Mouse (Mus musculus): Measurements from ENCODE around the gene Acvr1. TPM values are rescaled to one million over a fixed set of nuclear protein-coding genes. Genes with fewer than 3 reads are reported as not detected.

The Acvr1 gene
- total and polyA plus RNA-seq, 3 experiments = 0.11 TPM; not detected in 2

DNA sequence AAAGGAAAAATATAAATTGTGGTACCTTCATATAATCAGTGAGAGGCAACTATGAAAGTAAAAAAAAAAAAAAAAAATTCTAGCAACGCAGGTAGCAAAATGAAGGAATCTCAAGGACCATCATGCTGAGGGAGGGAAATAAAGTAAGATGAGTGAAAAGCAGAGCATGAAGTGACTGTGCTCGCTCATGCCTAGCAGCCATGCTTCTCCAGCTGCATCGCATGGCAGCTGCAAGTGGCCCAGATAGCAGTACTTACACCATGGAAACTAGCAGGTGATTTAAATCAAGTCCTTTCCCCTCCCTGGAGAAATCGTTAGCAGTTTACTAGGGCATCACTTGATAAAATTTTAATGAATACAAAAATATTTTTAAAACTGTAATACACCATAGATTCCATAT lies 34.4 kb upstream of the Acvr1 start:
- Histone ChIP-seq H3K4me1 (ENCODE audit: insufficient read depth, low read depth, low read length) (no peaks in the 10 kb centered on the region), H3K4me3 (ENCODE audit: low read depth, low read length) (no peak overlapping the region), H3K9me3 (replicated peaks) (peaks cover 46% of the 10 kb centered on the region), H3K36me3 (replicated peaks) (no peaks in the 10 kb centered on the region), H3K27me3 (ENCODE audit: insufficient read depth, low read length) (no peaks in the 10 kb centered on the region)
- no peak for ATAC-seq (ENCODE audit: extremely low read depth, insufficient number of reproducible peaks, low FRiP score, poor library complexity, severe bottlenecking)
- DNase-seq (ENCODE audit: low spot score) = no peak
- TF ChIP-seq GATA2 (IDR thresholded peaks at IDR 0.05; ENCODE audit: borderline replicate concordance, low read depth, low read length) (no peak), POLR2AphosphoS5 (IDR thresholded peaks at IDR 0.05; ENCODE audit: insufficient replicate concordance, low read depth, low read length) (no peak), TAL1 (conservative IDR thresholded peaks at IDR 0.05; ENCODE audit: low read depth, low read length) (no peak), GATA1 (IDR thresholded peaks at IDR 0.05; ENCODE audit: borderline replicate concordance, low read length) (no peak), CTCF (IDR thresholded peaks at IDR 0.05; ENCODE audit: low read depth, low read length) (no peak)

DNA sequence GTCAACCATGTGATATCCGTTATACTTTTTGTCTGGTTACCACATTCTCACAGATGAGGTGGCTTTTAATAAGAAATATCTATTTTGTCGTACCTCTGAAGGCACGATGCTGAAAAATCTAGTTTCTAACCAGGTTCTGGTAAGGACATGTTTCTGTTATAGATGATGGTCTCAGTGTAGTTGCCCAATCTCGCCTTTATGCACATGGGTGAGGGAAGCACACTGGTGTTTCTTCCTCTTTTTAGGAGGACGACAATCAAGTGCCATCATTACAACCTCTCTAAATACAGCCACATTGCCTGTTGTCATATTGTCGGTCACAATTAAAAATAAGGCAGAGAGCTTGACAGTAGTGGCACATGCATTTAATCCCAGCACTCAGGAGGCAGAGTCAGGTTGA lies 32.7 kb upstream of the Acvr1 start:
- Histone ChIP-seq H3K9me3 (replicated peaks) (peaks cover 53% of the 10 kb centered on the region), H3K4me3 (ENCODE audit: low read depth, low read length) (no peak overlapping the region), H3K36me3 (replicated peaks) (no peaks in the 10 kb centered on the region), H3K4me1 (ENCODE audit: insufficient read depth, low read depth, low read length) (no peaks in the 10 kb centered on the region), H3K27me3 (ENCODE audit: insufficient read depth, low read length) (no peaks in the 10 kb centered on the region)
- TF ChIP-seq GATA2 (IDR thresholded peaks at IDR 0.05; ENCODE audit: borderline replicate concordance, low read depth, low read length) (no peak), POLR2AphosphoS5 (IDR thresholded peaks at IDR 0.05; ENCODE audit: insufficient replicate concordance, low read depth, low read length) (no peak), TAL1 (conservative IDR thresholded peaks at IDR 0.05; ENCODE audit: low read depth, low read length) (no peak), GATA1 (IDR thresholded peaks at IDR 0.05; ENCODE audit: borderline replicate concordance, low read length) (no peak), CTCF (IDR thresholded peaks at IDR 0.05; ENCODE audit: low read depth, low read length) (no peak)
- ATAC-seq (ENCODE audit: extremely low read depth, insufficient number of reproducible peaks, low FRiP score, poor library complexity, severe bottlenecking) (no peak), DNase-seq (ENCODE audit: low spot score) (no peak)

DNA sequence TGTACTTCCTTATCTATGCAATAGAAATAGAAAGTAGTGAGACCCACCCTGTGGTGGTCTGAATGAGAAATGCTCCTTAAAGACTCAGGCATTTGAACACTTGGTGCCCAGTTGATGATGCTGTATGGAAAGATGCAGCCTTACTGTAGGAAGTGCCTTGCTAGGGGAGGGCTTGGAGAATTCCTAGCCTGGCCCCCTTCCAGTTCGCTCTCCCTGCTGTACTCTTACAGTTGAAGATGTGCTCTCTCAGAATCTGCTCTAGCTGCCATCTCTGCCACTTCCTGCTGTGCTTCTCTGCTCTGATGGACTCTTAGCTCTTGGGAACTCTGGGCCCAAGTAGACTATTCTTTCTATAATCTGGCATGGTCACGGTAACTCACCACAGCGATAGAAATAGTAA lies 30.6 kb upstream of the Acvr1 start:
- Histone ChIP-seq H3K36me3 (replicated peaks) (no peaks in the 10 kb centered on the region), H3K27me3 (ENCODE audit: insufficient read depth, low read length) (no peaks in the 10 kb centered on the region), H3K4me1 (ENCODE audit: insufficient read depth, low read depth, low read length) (no peaks in the 10 kb centered on the region), H3K9me3 (replicated peaks) (peaks cover 46% of the 10 kb centered on the region), H3K4me3 (ENCODE audit: low read depth, low read length) (no peak overlapping the region)
- ATAC-seq (ENCODE audit: extremely low read depth, insufficient number of reproducible peaks, low FRiP score, poor library complexity, severe bottlenecking) (no peak), DNase-seq (ENCODE audit: low spot score) (no peak)
- no peak for TF ChIP-seq GATA2 (IDR thresholded peaks at IDR 0.05; ENCODE audit: borderline replicate concordance, low read depth, low read length)
- TF ChIP-seq CTCF (IDR thresholded peaks at IDR 0.05; ENCODE audit: low read depth, low read length) = no peak
- TF ChIP-seq GATA1 (IDR thresholded peaks at IDR 0.05; ENCODE audit: borderline replicate concordance, low read length) = no peak
- no peak for TF ChIP-seq TAL1 (conservative IDR thresholded peaks at IDR 0.05; ENCODE audit: low read depth, low read length)
- TF ChIP-seq POLR2AphosphoS5 (IDR thresholded peaks at IDR 0.05; ENCODE audit: insufficient replicate concordance, low read depth, low read length) = no peak

- Histone ChIP-seq H3K4me1 (ENCODE audit: insufficient read depth, low read depth, low read length) (no peaks in the 10 kb centered on the region), H3K9me3 (replicated peaks) (peaks cover 43% of the 10 kb centered on the region), H3K36me3 (replicated peaks) (no peaks in the 10 kb centered on the region), H3K4me3 (ENCODE audit: low read depth, low read length) (no peak overlapping the region), H3K27me3 (ENCODE audit: insufficient read depth, low read length) (no peaks in the 10 kb centered on the region)
- DNase-seq (ENCODE audit: low spot score) (no peak), ATAC-seq (ENCODE audit: extremely low read depth, insufficient number of reproducible peaks, low FRiP score, poor library complexity, severe bottlenecking) (no peak)
- no peak for TF ChIP-seq GATA1 (IDR thresholded peaks at IDR 0.05; ENCODE audit: borderline replicate concordance, low read length)
- no peak for TF ChIP-seq GATA2 (IDR thresholded peaks at IDR 0.05; ENCODE audit: borderline replicate concordance, low read depth, low read length)
- no peak for TF ChIP-seq CTCF (IDR thresholded peaks at IDR 0.05; ENCODE audit: low read depth, low read length)
- no peak for TF ChIP-seq TAL1 (conservative IDR thresholded peaks at IDR 0.05; ENCODE audit: low read depth, low read length)
- no peak for TF ChIP-seq POLR2AphosphoS5 (IDR thresholded peaks at IDR 0.05; ENCODE audit: insufficient replicate concordance, low read depth, low read length)
These were observed 29.9 kb upstream of the Acvr1 start for GRCm38 (mm10) chr2:58596774-58597342.

DNA sequence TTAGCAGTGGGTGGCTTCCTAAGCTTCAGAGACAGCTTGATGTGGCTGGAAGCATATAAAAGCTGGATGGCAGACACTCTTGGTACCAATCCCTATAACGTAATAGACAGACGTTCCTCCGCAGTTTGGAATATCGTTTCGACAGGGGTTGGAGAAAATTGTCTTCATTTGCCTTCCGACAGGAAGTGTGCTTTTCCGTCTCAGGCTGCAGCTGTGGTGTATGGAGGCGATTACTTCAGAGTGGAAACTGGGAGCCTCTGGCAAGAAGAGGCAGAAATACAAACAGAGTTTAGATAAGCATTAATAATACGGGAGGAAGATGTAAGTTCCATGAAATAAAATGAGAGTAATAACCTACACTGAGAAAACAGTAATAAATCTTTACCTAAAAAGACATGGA lies 28.4 kb upstream of the Acvr1 start:
- TF ChIP-seq CTCF (IDR thresholded peaks at IDR 0.05; ENCODE audit: low read depth, low read length) = no peak
- TF ChIP-seq GATA1 (IDR thresholded peaks at IDR 0.05; ENCODE audit: borderline replicate concordance, low read length) = no peak
- no peak for TF ChIP-seq GATA2 (IDR thresholded peaks at IDR 0.05; ENCODE audit: borderline replicate concordance, low read depth, low read length)
- TF ChIP-seq TAL1 (conservative IDR thresholded peaks at IDR 0.05; ENCODE audit: low read depth, low read length) = no peak
- no peak for ATAC-seq (ENCODE audit: extremely low read depth, insufficient number of reproducible peaks, low FRiP score, poor library complexity, severe bottlenecking)
- Histone ChIP-seq H3K4me1 (ENCODE audit: insufficient read depth, low read depth, low read length) (no peaks in the 10 kb centered on the region), H3K27me3 (ENCODE audit: insufficient read depth, low read length) (no peaks in the 10 kb centered on the region), H3K36me3 (replicated peaks) (no peaks in the 10 kb centered on the region), H3K9me3 (replicated peaks) (peaks cover 39% of the 10 kb centered on the region), H3K4me3 (ENCODE audit: low read depth, low read length) (no peak overlapping the region)
- no peak for DNase-seq (ENCODE audit: low spot score)

GRCm38 (mm10) chr2:58590055-58590454 lies 23.1 kb upstream of the Acvr1 start:
- Histone ChIP-seq H3K4me1 (ENCODE audit: insufficient read depth, low read depth, low read length) (no peaks in the 10 kb centered on the region), H3K9me3 (replicated peaks) (peaks cover 42% of the 10 kb centered on the region), H3K36me3 (replicated peaks) (no peaks in the 10 kb centered on the region), H3K4me3 (ENCODE audit: low read depth, low read length) (no peak overlapping the region), H3K27me3 (ENCODE audit: insufficient read depth, low read length) (no peaks in the 10 kb centered on the region)
- DNase-seq (ENCODE audit: low spot score) = no peak
- no peak for ATAC-seq (ENCODE audit: extremely low read depth, insufficient number of reproducible peaks, low FRiP score, poor library complexity, severe bottlenecking)
- TF ChIP-seq POLR2AphosphoS5 (IDR thresholded peaks at IDR 0.05; ENCODE audit: insufficient replicate concordance, low read depth, low read length) (no peak), TAL1 (conservative IDR thresholded peaks at IDR 0.05; ENCODE audit: low read depth, low read length) (no peak), GATA1 (IDR thresholded peaks at IDR 0.05; ENCODE audit: borderline replicate concordance, low read length) (no peak), CTCF (IDR thresholded peaks at IDR 0.05; ENCODE audit: low read depth, low read length) (no peak), GATA2 (IDR thresholded peaks at IDR 0.05; ENCODE audit: borderline replicate concordance, low read depth, low read length) (no peak)

All from G1E (cell line).